Mouse (Mus musculus) right cerebral cortex, postnatal 36 days (tissue): Measurements from ENCODE around the gene Hoxa5.

Source experiments
- DNase-seq, 2 experiments: peaks; one replicate each; pipeline ENCODE4 v3.0.0; 2022; ENCODE audit warnings: low spot score in 2 of 2, mixed read lengths in 1 of 2

Gene Hoxa5

GRCm38 (mm10) chr6:52240389-52241000 lies 36.1 kb upstream of the Hoxa5 start, which contains the start of gene Hoxa10:
Hoxa10 (minus strand) TSS chr6:52240854.
- no peak for DNase-seq

GRCm38 (mm10) chr6:52239625-52240388 lies 35.4 kb upstream of the Hoxa5 start:
- no peak for DNase-seq

GRCm38 (mm10) chr6:52238976-52239375 lies 34.6 kb upstream of the Hoxa5 start:
- DNase-seq = no peak

- DNase-seq = no peak
These were observed 33.8 kb upstream of the Hoxa5 start for GRCm38 (mm10) chr6:52238155-52238545.

- no peak for DNase-seq
These were observed 33.2 kb upstream of the Hoxa5 start for GRCm38 (mm10) chr6:52237346-52238154.

- DNase-seq = no peak
These were observed 32.4 kb upstream of the Hoxa5 start for GRCm38 (mm10) chr6:52236806-52237205.

GRCm38 (mm10) chr6:52235866-52236265 lies 31.5 kb upstream of the Hoxa5 start:
- no peak for DNase-seq

- DNase-seq = no peak
These were observed 30.9 kb upstream of the Hoxa5 start for GRCm38 (mm10) chr6:52235267-52235666.

- DNase-seq = no peak
These were observed 30.2 kb upstream of the Hoxa5 start for GRCm38 (mm10) chr6:52234428-52235140.

GRCm38 (mm10) chr6:52233546-52234427 lies 29.4 kb upstream of the Hoxa5 start:
- DNase-seq = no peak

GRCm38 (mm10) chr6:52232984-52233545 lies 28.7 kb upstream of the Hoxa5 start:
- no peak for DNase-seq

- DNase-seq = no peak
These were observed 28.2 kb upstream of the Hoxa5 start for GRCm38 (mm10) chr6:52232568-52232965.

GRCm38 (mm10) chr6:52231885-52232567 lies 27.6 kb upstream of the Hoxa5 start:
- no peak for DNase-seq

- DNase-seq = no peak
These were observed 26.3 kb upstream of the Hoxa5 start, which contains the start of gene Hoxa9 for GRCm38 (mm10) chr6:52230516-52231165. Hoxa9 (minus strand) TSS chr6:52231089.

GRCm38 (mm10) chr6:52229558-52230416 lies 25.4 kb upstream of the Hoxa5 start:
- no peak for DNase-seq

- DNase-seq = no peak
These were observed 24.4 kb upstream of the Hoxa5 start for GRCm38 (mm10) chr6:52228475-52229465.
